Mouse (Mus musculus): ENCODE results near the gene Ccdc15. TPM values are rescaled to one million over a fixed set of nuclear protein-coding genes. Genes with fewer than 3 reads are reported as not detected.

Ccdc15 gene
- polyA plus RNA-seq, 1 experiment from 2014 or later: 4.3 TPM

Other genes with a start within 250 kb of the Ccdc15 start
- gene Pknox2, start 201.0 kb downstream of the Ccdc15 start, polyA plus RNA-seq (2015; fragmentation: Nextera tagmentation; extraction: Ambion mirVana): 4.6 and 6.6 TPM in 2 replicates
- 8.4 and 8.8 TPM in 2 replicates for gene Tmem218, start 140.2 kb downstream of the Ccdc15 start, polyA plus RNA-seq (2015; fragmentation: Nextera tagmentation; extraction: Ambion mirVana)
- gene Slc37a2, start 92.7 kb downstream of the Ccdc15 start, polyA plus RNA-seq (2015; fragmentation: Nextera tagmentation; extraction: Ambion mirVana): 1.4 and 3.3 TPM in 2 replicates
- 0.09 TPM in 2 replicates for gene Hepacam, start 18.9 kb upstream of the Ccdc15 start, polyA plus RNA-seq (2015; fragmentation: Nextera tagmentation; extraction: Ambion mirVana)
- gene Robo4, start 53.5 kb upstream of the Ccdc15 start, polyA plus RNA-seq (2015; fragmentation: Nextera tagmentation; extraction: Ambion mirVana): 9.2 and 10.8 TPM in 2 replicates
- 0.11 and 0.13 TPM in 2 replicates for gene Robo3, start 84.8 kb upstream of the Ccdc15 start, polyA plus RNA-seq (2015; fragmentation: Nextera tagmentation; extraction: Ambion mirVana)
- gene Msantd2, start 140.9 kb upstream of the Ccdc15 start, polyA plus RNA-seq (2015; fragmentation: Nextera tagmentation; extraction: Ambion mirVana): 9.5 and 14.8 TPM in 2 replicates
- gene Esam, start 179.6 kb upstream of the Ccdc15 start, polyA plus RNA-seq (2015; fragmentation: Nextera tagmentation; extraction: Ambion mirVana): 76.9 and 89.3 TPM in 2 replicates
- 2.3 and 2.5 TPM in 2 replicates for gene Vsig2, start 190.8 kb upstream of the Ccdc15 start, polyA plus RNA-seq (2015; fragmentation: Nextera tagmentation; extraction: Ambion mirVana)
- gene Nrgn, start 204.5 kb upstream of the Ccdc15 start, polyA plus RNA-seq (2015; fragmentation: Nextera tagmentation; extraction: Ambion mirVana): 5.9 and 6.3 TPM in 2 replicates
- gene Siae, start 207.3 kb upstream of the Ccdc15 start, polyA plus RNA-seq (2015; fragmentation: Nextera tagmentation; extraction: Ambion mirVana): 9.0 and 10.2 TPM in 2 replicates